Mouse (Mus musculus) adrenal gland, postnatal 10 days (tissue): ENCODE results near the gene Me3. TPM values are rescaled to one million over a fixed set of nuclear protein-coding genes. Genes with fewer than 3 reads are reported as not detected.

Source experiments
- DNase-seq: peaks from one replicate; pipeline ENCODE4 v3.0.0; 2021; ENCODE audit warnings: mixed read lengths
- total RNA-seq, 2 experiments: library from RNA; stranded (reverse); gene quantifications; 2 replicates each; pipeline ENCODE4 v1.2.3; 2021

Me3 gene
- total RNA-seq, 2 experiments from 2014 or later = 22.6 to 32.4 TPM

DNA sequence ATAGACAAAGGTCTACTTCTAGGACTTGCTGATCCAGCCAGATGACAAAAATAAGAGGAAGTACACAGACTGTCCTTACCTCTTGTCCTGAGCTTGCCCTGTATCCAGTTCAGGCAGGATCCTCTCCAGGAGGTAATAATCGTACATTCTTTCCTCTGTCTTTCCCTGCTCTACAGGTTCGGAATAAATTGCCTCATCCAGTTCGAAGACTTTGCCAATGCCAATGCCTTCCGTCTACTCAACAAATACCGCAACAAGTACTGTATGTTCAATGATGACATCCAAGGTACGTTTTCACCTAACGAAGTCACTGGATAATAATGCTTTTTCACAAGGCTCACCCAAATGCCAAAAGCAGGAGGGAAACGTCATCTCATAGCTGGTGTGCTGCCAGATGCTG, 201.3 kb downstream of the Me3 start:
- DNase-seq = no peak

DNA sequence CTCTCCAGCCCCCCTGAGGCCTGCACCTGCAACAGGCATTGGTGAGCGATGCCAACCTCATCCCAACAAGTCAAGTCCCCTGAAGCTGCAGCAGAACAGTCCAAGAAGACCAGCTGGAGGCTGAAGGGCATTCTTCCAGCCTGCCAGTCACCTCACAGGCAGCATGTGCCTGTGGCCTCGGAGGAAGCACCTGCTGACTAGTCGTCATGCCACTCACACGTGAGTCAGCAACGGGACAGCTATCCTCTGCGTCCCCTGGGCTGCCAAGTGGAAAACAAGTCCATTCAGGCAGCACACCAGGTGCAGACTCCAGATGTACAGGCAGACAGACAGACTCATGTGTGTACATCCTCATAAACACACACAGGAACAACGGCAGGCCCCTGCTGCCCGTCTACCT, 203.4 kb downstream of the Me3 start:
- no peak for DNase-seq

DNA sequence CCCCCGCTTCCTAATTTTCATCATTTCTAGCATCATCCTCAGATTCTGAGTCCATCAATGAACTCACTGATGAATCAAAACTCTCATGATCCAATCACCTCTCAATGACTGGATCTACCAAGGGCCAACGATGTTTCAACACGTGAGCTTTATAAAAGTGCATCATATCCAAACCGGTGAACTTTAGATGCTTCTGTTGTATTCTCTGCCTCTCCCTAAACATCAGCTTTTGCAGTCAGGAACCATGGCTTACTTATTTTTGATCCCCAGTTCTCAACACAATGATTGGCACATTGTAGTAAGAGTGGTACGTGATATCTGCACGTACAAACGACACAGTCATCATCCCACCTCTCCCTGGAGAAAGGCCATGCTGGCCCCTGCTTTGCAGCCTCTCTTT, 204.5 kb downstream of the Me3 start:
- DNase-seq = no peak

DNA sequence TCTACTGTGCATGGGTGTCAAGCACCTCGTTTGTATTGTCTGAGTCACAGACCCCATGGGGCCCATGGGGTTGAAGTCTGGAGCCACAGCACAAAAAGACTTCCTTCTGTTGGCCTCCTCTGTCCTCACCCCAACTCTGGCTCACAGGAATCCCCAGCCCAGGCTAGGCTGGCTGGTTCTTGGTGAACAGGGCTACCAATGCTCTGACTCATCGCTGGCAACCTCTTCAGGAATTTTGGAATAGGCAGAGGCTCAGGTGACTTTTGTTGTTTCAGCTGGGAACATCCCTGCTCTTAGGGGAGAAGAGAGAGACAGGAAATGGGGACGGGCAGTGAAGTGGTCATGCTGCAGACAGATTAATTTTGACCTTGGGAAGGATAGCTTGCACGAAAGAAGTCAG, 205.6 kb downstream of the Me3 start:
- no peak for DNase-seq

DNA sequence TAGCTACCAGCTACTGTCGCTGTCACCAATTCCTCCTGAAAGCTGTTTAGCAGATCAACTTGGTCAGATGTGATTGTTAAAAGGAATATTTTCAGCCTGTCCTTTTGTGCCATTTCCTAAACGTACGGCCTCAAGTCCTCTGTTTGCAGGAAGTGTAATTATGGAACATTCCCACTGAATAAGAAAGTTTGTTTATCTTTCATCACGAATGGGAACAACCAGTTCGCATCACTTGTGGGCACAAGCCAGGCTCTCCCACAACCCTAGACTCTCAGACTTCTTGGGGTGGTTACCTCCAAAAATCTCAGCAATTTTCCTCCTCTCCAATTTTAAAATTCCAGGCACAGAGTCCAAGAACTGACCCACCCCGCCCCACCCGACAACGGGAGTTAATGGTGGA, 207.5 kb downstream of the Me3 start:
- no peak for DNase-seq

DNA sequence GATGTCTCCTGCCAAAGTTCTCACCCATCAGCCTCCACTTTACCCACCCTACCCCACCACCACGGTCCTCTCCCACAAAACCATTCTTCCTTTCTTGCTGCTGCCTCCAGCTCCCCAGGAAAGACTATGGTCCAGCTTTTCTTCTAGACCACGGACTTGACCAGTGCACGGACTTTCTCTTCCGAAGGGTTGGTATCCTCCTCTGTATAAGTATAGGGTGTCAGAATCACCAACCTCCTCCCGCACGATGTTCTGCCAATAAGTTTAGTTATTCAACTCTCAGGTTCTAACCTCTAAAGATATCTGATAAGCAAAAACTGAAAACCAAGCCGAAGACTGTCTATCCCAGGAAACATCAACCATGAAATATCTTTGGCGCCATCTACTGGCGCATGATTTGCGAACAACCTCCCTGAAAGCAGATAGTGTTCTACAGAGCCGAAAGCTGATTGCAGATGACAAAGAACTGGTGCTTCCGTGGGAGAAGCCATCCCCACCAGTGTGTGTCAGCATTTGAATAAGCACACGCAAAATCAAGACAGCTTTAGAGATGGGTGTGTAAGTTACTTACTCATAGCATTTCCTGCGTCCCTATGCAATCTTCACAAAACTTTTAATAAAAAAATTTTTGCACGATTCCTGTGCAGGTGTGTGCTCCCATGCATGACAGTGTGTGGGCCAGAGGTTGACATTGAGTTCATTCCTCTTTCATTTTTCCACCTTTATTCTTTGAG, 209.6 kb downstream of the Me3 start:
- DNase-seq = peak; percentile 89

GRCm38 (mm10) chr7:89842404-89842715, 210.2 kb downstream of the Me3 start:
- DNase-seq = no peak

- no peak for DNase-seq
These were observed 210.9 kb downstream of the Me3 start for GRCm38 (mm10) chr7:89843121-89843520.

GRCm38 (mm10) chr7:89843533-89843932, 211.3 kb downstream of the Me3 start:
- peak; percentile 53 for DNase-seq

GRCm38 (mm10) chr7:89845669-89846068, 213.5 kb downstream of the Me3 start:
- no peak for DNase-seq

DNA sequence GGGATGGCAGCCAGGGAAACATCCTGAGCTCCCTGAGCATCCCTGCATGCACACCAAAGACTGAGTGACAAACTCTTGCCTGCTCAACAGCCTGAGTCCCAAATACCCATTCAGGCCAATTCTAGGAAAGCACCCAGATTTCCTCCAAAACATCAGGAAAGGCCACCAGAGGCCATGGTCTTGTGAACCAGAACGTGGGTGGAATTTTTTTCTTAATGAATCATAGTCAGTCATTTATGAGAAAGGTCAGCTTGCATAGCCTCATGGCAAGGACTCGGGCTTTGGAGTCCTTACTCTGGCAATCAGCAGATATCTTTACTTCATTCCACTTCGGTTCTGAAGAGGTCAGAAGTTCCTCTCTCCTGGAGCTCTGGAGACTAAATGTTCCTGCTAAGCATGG, 218.3 kb downstream of the Me3 start:
- DNase-seq = peak; percentile 12

- DNase-seq = peak; percentile 52
These were observed 220.2 kb downstream of the Me3 start for GRCm38 (mm10) chr7:89852158-89853095.

- DNase-seq = no peak
These were observed 220.9 kb downstream of the Me3 start for GRCm38 (mm10) chr7:89853131-89853530.

DNA sequence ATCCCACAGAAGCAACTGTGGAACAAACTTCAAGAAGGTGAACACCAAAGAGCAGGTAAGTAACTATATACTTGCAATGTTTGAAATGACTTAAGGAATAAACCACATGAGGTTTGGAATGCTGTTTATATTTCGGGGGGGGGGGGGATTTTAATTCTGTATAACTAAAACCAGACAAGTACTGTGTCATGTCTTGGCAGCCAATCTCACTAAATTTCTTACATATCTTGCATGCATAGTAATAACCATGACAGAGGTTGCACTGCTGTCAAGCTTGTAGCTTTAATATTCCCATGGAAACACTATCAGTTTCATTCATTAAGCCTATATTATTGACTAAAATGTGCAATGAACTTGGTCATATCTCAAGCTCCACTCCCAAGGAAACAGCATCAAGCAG, 223.0 kb downstream of the Me3 start:
- no peak for DNase-seq

GRCm38 (mm10) chr7:89856440-89857217, 224.4 kb downstream of the Me3 start:
- DNase-seq = no peak

- DNase-seq = no peak
These were observed 232.6 kb downstream of the Me3 start for GRCm38 (mm10) chr7:89864769-89865168.

DNA sequence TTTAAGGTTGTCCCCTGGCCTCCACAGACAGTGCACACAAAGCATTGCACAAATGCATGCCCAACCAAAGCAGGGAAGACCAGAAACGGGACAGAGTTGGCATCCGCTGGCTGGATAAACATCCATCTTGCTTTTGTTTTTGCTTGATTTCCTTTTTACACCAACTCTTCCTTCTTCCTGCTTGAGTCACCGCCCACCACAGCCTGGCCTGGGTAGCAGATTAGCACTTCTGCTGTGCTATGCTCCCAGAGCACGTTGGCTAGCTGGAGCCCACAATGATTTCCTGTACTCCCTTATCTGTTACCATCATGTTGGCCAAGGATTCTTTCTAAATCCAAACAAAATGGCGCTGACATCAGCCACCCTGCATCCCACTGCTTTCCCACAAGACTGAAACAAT, 235.0 kb downstream of the Me3 start:
- DNase-seq = no peak

DNA sequence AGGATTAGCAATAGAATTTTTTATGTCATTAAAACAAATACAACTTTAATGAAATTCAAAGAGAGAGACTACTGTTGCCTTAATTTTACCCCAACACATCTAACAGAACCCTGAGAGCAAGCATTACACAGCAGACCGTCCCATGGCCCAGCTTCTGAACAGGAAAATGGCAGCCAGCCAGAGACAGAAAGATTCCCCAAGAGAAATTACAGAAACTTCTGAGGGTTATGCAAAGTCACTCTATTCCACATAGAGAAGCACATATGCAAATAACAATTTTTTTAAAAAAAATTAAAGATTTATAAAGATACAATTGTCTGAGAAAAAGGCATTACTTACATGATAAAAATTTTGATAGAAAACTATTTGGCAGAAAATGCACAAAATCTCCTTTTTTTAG, 247.5 kb downstream of the Me3 start:
- DNase-seq = peak; percentile 46

GRCm38 (mm10) chr7:89884551-89884950, 252.4 kb downstream of the Me3 start:
- no peak for DNase-seq

DNA sequence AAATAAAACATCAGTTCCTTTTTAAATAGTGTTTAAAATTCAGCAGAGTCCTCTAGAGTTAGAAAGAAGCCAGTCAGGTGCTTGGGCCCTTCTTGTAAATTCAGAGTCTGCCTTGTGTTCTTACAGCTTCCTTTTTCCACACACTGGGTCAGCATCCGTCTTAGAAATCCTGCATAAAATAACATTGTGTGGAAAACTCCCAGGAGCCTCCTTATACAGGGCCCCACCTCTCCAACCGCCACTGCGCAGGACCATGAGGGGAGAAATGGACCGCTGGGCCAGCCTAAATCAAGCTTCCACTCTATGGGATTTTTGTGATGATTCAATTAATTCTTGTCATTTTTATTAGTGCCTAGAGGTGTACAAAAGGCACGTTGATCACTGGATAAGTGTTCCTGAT, 259.2 kb downstream of the Me3 start:
- DNase-seq = no peak

DNA sequence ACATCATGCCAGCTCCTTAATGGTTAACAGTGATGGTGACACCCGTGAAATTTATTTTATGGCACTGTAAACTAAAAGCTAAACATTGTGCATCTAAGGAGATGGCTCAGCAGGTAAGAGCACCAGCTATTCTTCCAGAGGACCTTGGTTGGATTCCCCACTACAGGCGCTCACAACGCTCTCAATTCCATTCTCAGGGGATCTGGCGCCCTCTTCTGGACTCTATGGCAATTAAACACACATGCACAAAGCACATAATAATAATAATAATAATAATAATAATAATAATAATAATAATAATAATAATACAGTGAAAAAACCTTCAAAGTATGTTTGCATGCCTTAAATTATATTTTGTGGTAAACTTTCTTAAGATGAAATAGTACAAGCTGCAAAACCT, 259.7 kb downstream of the Me3 start:
- DNase-seq = peak; percentile 57

DNA sequence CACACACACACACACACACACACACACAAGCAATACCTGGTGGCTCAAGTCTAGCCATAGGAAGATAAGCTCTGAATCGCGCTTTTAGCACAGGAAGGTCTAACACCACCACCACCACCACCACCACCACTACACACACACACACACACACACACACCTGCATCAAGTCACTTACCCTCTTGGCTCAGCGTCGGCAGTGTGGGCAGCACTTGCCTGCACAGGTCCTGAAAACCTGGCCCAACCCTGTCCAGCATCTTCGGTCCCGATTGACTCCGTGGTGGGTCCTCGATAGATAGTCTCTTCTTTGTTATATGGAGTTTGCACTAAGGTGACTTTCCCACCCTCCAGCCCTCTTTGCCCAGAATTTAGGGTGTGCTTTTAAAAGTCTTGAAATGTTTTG, 270.8 kb downstream of the Me3 start:
- DNase-seq = no peak
